Comparison of ENCODE assay signal across 10 mouse cellular contexts in genomic region chr1:72805476-72806043, GRCm38 (mm10). TPM values are rescaled to one million over a fixed set of nuclear protein-coding genes. Genes with fewer than 3 reads are reported as not detected.
DNase-seq lines count a peak whose midpoint lies in the region; ATAC-seq and TF ChIP-seq lines count a peak whose summit lies in the region.
"Had no signal": no experiment of that assay in that cellular context is flagged by ENCODE, and none has a peak within 500 bp of the region (broad histone marks: within the 10 kb centered on the region; RNA-seq: fewer than 3 reads in every experiment).

No protein-coding gene starts in this region.

- 8% methylated on average over 4 of the region's 4 CpGs for WGBS in midbrain, embryonic 10.5 days
- 12% methylated on average over 4 of the region's 4 CpGs for WGBS in midbrain, postnatal 0 days
- WGBS in forebrain, embryonic 12.5 days, result 2% methylated on average over 4 of the region's 4 CpGs
- 13% methylated on average over 4 of the region's 4 CpGs for WGBS in limb, embryonic 13.5 days
- 17% methylated on average over 4 of the region's 4 CpGs for WGBS in neural tube, embryonic 15.5 days

- no peak for DNase-seq in midbrain, embryonic 10.5 days (ENCODE audit: low spot score)
- no peak for DNase-seq in midbrain, postnatal 0 days (ENCODE audit: low spot score)
- DNase-seq in cerebellum, adult 8-10 months, result no peak
- DNase-seq in adrenal gland, adult 8-10 months, result no peak
- no peak for DNase-seq in lung, postnatal 4 days
- DNase-seq: lung, postnatal 36 days had no signal

- TF ChIP-seq CTCF in midbrain, postnatal 0 days (IDR thresholded peaks at IDR 0.05), result no peak

- H3K4me3 ChIP-seq in midbrain, embryonic 10.5 days, result peak overlapping the region; percentile 26; the same call in 1 of the 2 replicates
- no peak overlapping the region for H3K4me3 ChIP-seq in midbrain, postnatal 0 days (ENCODE audit: low read depth, low read length)
- H3K4me3 ChIP-seq in forebrain, embryonic 12.5 days (replicated peaks), result no peak overlapping the region
- no peak overlapping the region for H3K4me3 ChIP-seq in limb, embryonic 13.5 days
- no peak overlapping the region for H3K4me3 ChIP-seq in neural tube, embryonic 15.5 days (replicated peaks)

- ATAC-seq in midbrain, postnatal 0 days (ENCODE audit: low FRiP score), result no peak
- ATAC-seq in forebrain, embryonic 12.5 days (ENCODE audit: low FRiP score), result no peak; the same call in 1 of the 2 replicates
- 0 out of 2 replicates have a peak, but pooled peaks have one; percentile 7 for ATAC-seq in limb, embryonic 13.5 days (ENCODE audit: low FRiP score, low read depth)
- ATAC-seq in neural tube, embryonic 15.5 days (ENCODE audit: low FRiP score), result 0 out of 2 replicates have a peak, but pooled peaks have one; percentile 32
- ATAC-seq: inflammation-experienced regulatory T-cells, adult 6 months had no signal

- H3K36me3 ChIP-seq in midbrain, embryonic 10.5 days, result no peaks in the 10 kb centered on the region
- H3K36me3 ChIP-seq in midbrain, postnatal 0 days (ENCODE audit: insufficient read depth, low read length), result no peaks in the 10 kb centered on the region
- no peaks in the 10 kb centered on the region for H3K36me3 ChIP-seq in forebrain, embryonic 12.5 days (replicated peaks)
- H3K36me3 ChIP-seq in limb, embryonic 13.5 days, result no peaks in the 10 kb centered on the region
- H3K36me3 ChIP-seq in neural tube, embryonic 15.5 days, result no peaks in the 10 kb centered on the region

- no peaks in the 10 kb centered on the region for H3K27me3 ChIP-seq in midbrain, embryonic 10.5 days (ENCODE audit: low read depth, poor library complexity, severe bottlenecking)
- H3K27me3 ChIP-seq in midbrain, postnatal 0 days (ENCODE audit: insufficient read depth, low read length), result no peaks in the 10 kb centered on the region
- no peaks in the 10 kb centered on the region for H3K27me3 ChIP-seq in forebrain, embryonic 12.5 days
- no peaks in the 10 kb centered on the region for H3K27me3 ChIP-seq in limb, embryonic 13.5 days
- H3K27me3 ChIP-seq in neural tube, embryonic 15.5 days (replicated peaks), result no peaks in the 10 kb centered on the region

- H3K4me2 ChIP-seq in midbrain, postnatal 0 days (ENCODE audit: low read depth, low read length, poor library complexity, severe bottlenecking), result no peak overlapping the region
- peak overlapping the region; percentile 26 for H3K4me2 ChIP-seq in forebrain, embryonic 12.5 days
- H3K4me2 ChIP-seq in limb, embryonic 13.5 days (replicated peaks), result 0 out of 2 replicates have a peak overlapping the region, but pooled peaks have one; percentile 19
- no peak overlapping the region for H3K4me2 ChIP-seq in neural tube, embryonic 15.5 days

- H3K4me1 ChIP-seq in midbrain, embryonic 10.5 days, result peaks cover 33% of the 10 kb centered on the region
- no peaks in the 10 kb centered on the region; the same call in 1 of the 2 replicates for H3K4me1 ChIP-seq in midbrain, postnatal 0 days (ENCODE audit: insufficient read depth, low read length)
- peaks cover 26% of the 10 kb centered on the region for H3K4me1 ChIP-seq in forebrain, embryonic 12.5 days
- H3K4me1 ChIP-seq in limb, embryonic 13.5 days, result peaks cover 23% of the 10 kb centered on the region
- peaks cover 26% of the 10 kb centered on the region for H3K4me1 ChIP-seq in neural tube, embryonic 15.5 days

- H3K27ac ChIP-seq in midbrain, embryonic 10.5 days (replicated peaks), result peak overlapping the region; percentile 86
- H3K27ac ChIP-seq in midbrain, postnatal 0 days (ENCODE audit: low read depth, low read length), result no peak overlapping the region
- H3K27ac ChIP-seq in forebrain, embryonic 12.5 days, result peak overlapping the region; percentile 89
- H3K27ac ChIP-seq in limb, embryonic 13.5 days, result peak overlapping the region; percentile 70
- H3K27ac ChIP-seq in neural tube, embryonic 15.5 days (replicated peaks), result no peak overlapping the region

- H3K9me3 ChIP-seq in midbrain, embryonic 10.5 days (replicated peaks), result peaks cover under 1% of the 10 kb centered on the region; the same call in 1 of the 2 replicates
- H3K9me3 ChIP-seq in midbrain, postnatal 0 days (ENCODE audit: low read length), result 0 out of 2 replicates have a peak, but pooled peaks cover under 1% of the 10 kb centered on the region
- peaks cover 2% of the 10 kb centered on the region; the same call in 1 of the 2 replicates for H3K9me3 ChIP-seq in forebrain, embryonic 12.5 days
- H3K9me3 ChIP-seq in limb, embryonic 13.5 days, result no peaks in the 10 kb centered on the region
- no peaks in the 10 kb centered on the region for H3K9me3 ChIP-seq in neural tube, embryonic 15.5 days (replicated peaks)

- H3K9ac ChIP-seq in midbrain, postnatal 0 days (replicated peaks; ENCODE audit: low read length, poor library complexity, severe bottlenecking), result no peak overlapping the region
- 0 out of 2 replicates have a peak overlapping the region, but pooled peaks have one; percentile 12 for H3K9ac ChIP-seq in forebrain, embryonic 12.5 days
- H3K9ac ChIP-seq in limb, embryonic 13.5 days, result no peak overlapping the region
- H3K9ac ChIP-seq in neural tube, embryonic 15.5 days (replicated peaks), result no peak overlapping the region

RNA-seq across cellular contexts. Expression of gene Igfbp2, which starts 18.7 kb away (rescaled TPM):
- polyA plus RNA-seq in midbrain, embryonic 10.5 days (2016; fragmentation: Nextera tagmentation; extraction: Ambion mirVana), result 585 and 600 TPM in 2 replicates
- 432 and 450 TPM in 2 replicates for total RNA-seq in midbrain, postnatal 0 days (2014; rRNA removed)
- 272 and 323 TPM in 2 replicates for polyA plus RNA-seq in midbrain, postnatal 0 days (2015; fragmentation: Nextera tagmentation; extraction: Ambion mirVana)
- 427 and 524 TPM in 2 replicates for polyA plus RNA-seq in forebrain, embryonic 12.5 days (2016; fragmentation: Nextera tagmentation; extraction: Ambion mirVana)
- 344 and 367 TPM in 2 replicates for polyA plus RNA-seq in limb, embryonic 13.5 days (2015; fragmentation: Nextera tagmentation; extraction: Ambion mirVana)
- 278 and 341 TPM in 2 replicates for polyA plus RNA-seq in neural tube, embryonic 15.5 days (2015; fragmentation: Nextera tagmentation; extraction: Ambion mirVana)
- total RNA-seq in adrenal gland, adult 8-10 months (2022), result 1 to 10 TPM; 2.4 to 4.0 (median 2.6) TPM
- polyA plus RNA-seq: inflammation-experienced regulatory T-cells, adult 6 months had no signal

Comparison
In these comparisons a context has a peak if more than half of its experiments do, and no peak if none do; other contexts are left out.
1. H3K27ac ChIP-seq: peak in midbrain, embryonic 10.5 days (single experiment), forebrain, embryonic 12.5 days (single experiment) and limb, embryonic 13.5 days (single experiment); none in midbrain, postnatal 0 days (single experiment) and neural tube, embryonic 15.5 days (single experiment).
2. ATAC-seq: peak in limb, embryonic 13.5 days (single experiment) and neural tube, embryonic 15.5 days (single experiment); none in midbrain, postnatal 0 days (single experiment) and forebrain, embryonic 12.5 days (single experiment).
3. H3K4me2 ChIP-seq: peak in forebrain, embryonic 12.5 days (single experiment) and limb, embryonic 13.5 days (single experiment); none in midbrain, postnatal 0 days (single experiment) and neural tube, embryonic 15.5 days (single experiment).